Mouse (Mus musculus): Measurements from ENCODE around the gene Arhgap19. TPM values are rescaled to one million over a fixed set of nuclear protein-coding genes. Genes with fewer than 3 reads are reported as not detected.

Gene Arhgap19
- polyA plus RNA-seq, 1 experiment from 2014 or later = 17.8 TPM

- Histone ChIP-seq H3K27me3 (replicated peaks) (no peaks in the 10 kb centered on the region), H3K9ac (no peak overlapping the region), H3K4me1 (replicated peaks) (peaks cover 42% of the 10 kb centered on the region), H3K4me2 (no peak overlapping the region), H3K27ac (ENCODE audit: poor library complexity, severe bottlenecking) (no peak overlapping the region), H3K36me3 (no peaks in the 10 kb centered on the region), H3K9me3 (replicated peaks) (no peaks in the 10 kb centered on the region), H3K4me3 (no peak overlapping the region)
- WGBS = 34% methylated on average over 7 of the region's 7 CpGs
- no peak for ATAC-seq (ENCODE audit: insufficient number of reproducible peaks, low FRiP score)
These were observed 39.4 kb upstream of the Arhgap19 start for GRCm38 (mm10) chr19:41841105-41841750.

- no peak overlapping the region for H3K9ac ChIP-seq
- H3K36me3 ChIP-seq = no peaks in the 10 kb centered on the region
- peaks cover 51% of the 10 kb centered on the region for H3K4me1 ChIP-seq (replicated peaks)
- WGBS = 92% methylated on average over 3 of the region's 3 CpGs
- no peak for ATAC-seq (ENCODE audit: insufficient number of reproducible peaks, low FRiP score)
- no peak overlapping the region for H3K4me3 ChIP-seq
- no peak overlapping the region for H3K27ac ChIP-seq (ENCODE audit: poor library complexity, severe bottlenecking)
- H3K9me3 ChIP-seq (replicated peaks) = no peaks in the 10 kb centered on the region
- H3K4me2 ChIP-seq = no peak overlapping the region
- no peaks in the 10 kb centered on the region for H3K27me3 ChIP-seq (replicated peaks)
These were observed 37.8 kb upstream of the Arhgap19 start for GRCm38 (mm10) chr19:41839685-41840084.

GRCm38 (mm10) chr19:41838808-41839207, 37.0 kb upstream of the Arhgap19 start:
- 33% methylated on average over 6 of the region's 6 CpGs for WGBS
- no peak for ATAC-seq (ENCODE audit: insufficient number of reproducible peaks, low FRiP score)
- no peaks in the 10 kb centered on the region for H3K36me3 ChIP-seq

GRCm38 (mm10) chr19:41837917-41838261, 36.0 kb upstream of the Arhgap19 start:
- 0 out of 2 replicates have a peak, but pooled peaks have one; percentile 5 for ATAC-seq (ENCODE audit: insufficient number of reproducible peaks, low FRiP score)
- H3K36me3 ChIP-seq = no peaks in the 10 kb centered on the region
- H3K4me2 ChIP-seq = 0 out of 2 replicates have a peak overlapping the region, but pooled peaks have one; percentile 6
- no peaks in the 10 kb centered on the region for H3K27me3 ChIP-seq (replicated peaks)
- H3K9me3 ChIP-seq (replicated peaks) = no peaks in the 10 kb centered on the region
- H3K27ac ChIP-seq (ENCODE audit: poor library complexity, severe bottlenecking) = 0 out of 2 replicates have a peak overlapping the region, but pooled peaks have one; percentile 12
- no peak overlapping the region for H3K4me3 ChIP-seq
- H3K4me1 ChIP-seq (replicated peaks) = peaks cover 51% of the 10 kb centered on the region
- 16% methylated on average over 4 of the region's 4 CpGs for WGBS
- no peak overlapping the region for H3K9ac ChIP-seq

More at GRCm38 (mm10) chr19:41838808-41839207, 37.0 kb upstream of the Arhgap19 start:
- Histone ChIP-seq H3K27me3 (replicated peaks) (no peaks in the 10 kb centered on the region), H3K4me1 (replicated peaks) (peaks cover 51% of the 10 kb centered on the region), H3K27ac (ENCODE audit: poor library complexity, severe bottlenecking) (no peak overlapping the region), H3K9ac (no peak overlapping the region), H3K4me2 (no peak overlapping the region), H3K9me3 (replicated peaks) (no peaks in the 10 kb centered on the region), H3K4me3 (no peak overlapping the region)

GRCm38 (mm10) chr19:41837194-41837916, 35.5 kb upstream of the Arhgap19 start:
- no peaks in the 10 kb centered on the region for H3K9me3 ChIP-seq (replicated peaks)
- H3K4me3 ChIP-seq = no peak overlapping the region
- H3K4me2 ChIP-seq = 0 out of 2 replicates have a peak overlapping the region, but pooled peaks have one; percentile 6
- H3K4me1 ChIP-seq (replicated peaks) = peaks cover 51% of the 10 kb centered on the region
- no peaks in the 10 kb centered on the region for H3K36me3 ChIP-seq
- H3K27me3 ChIP-seq (replicated peaks) = peaks cover 5% of the 10 kb centered on the region; the same call in 1 of the 2 replicates
- 0 out of 2 replicates have a peak overlapping the region, but pooled peaks have one; percentile 12 for H3K27ac ChIP-seq (ENCODE audit: poor library complexity, severe bottlenecking)
- ATAC-seq (ENCODE audit: insufficient number of reproducible peaks, low FRiP score) = 0 out of 2 replicates have a peak, but pooled peaks have one; percentile 9
- H3K9ac ChIP-seq = no peak overlapping the region
- WGBS = 22% methylated on average over 9 of the region's 9 CpGs

GRCm38 (mm10) chr19:41836719-41837118, 34.9 kb upstream of the Arhgap19 start:
- ATAC-seq (ENCODE audit: insufficient number of reproducible peaks, low FRiP score) = no peak
- Histone ChIP-seq H3K4me1 (replicated peaks) (peaks cover 55% of the 10 kb centered on the region), H3K27me3 (replicated peaks) (peaks cover 10% of the 10 kb centered on the region; the same call in 1 of the 2 replicates), H3K9ac (no peak overlapping the region), H3K4me3 (no peak overlapping the region), H3K27ac (ENCODE audit: poor library complexity, severe bottlenecking) (peak overlapping the region; percentile 41; the same call in 1 of the 2 replicates), H3K9me3 (replicated peaks) (no peaks in the 10 kb centered on the region), H3K4me2 (no peak overlapping the region), H3K36me3 (no peaks in the 10 kb centered on the region)
- 44% methylated on average over 3 of the region's 3 CpGs for WGBS

GRCm38 (mm10) chr19:41835816-41836215, 34.0 kb upstream of the Arhgap19 start:
- Histone ChIP-seq H3K4me2 (peak overlapping the region; percentile 59), H3K27me3 (replicated peaks) (peaks cover 10% of the 10 kb centered on the region; the same call in 1 of the 2 replicates), H3K27ac (ENCODE audit: poor library complexity, severe bottlenecking) (peak overlapping the region; percentile 41), H3K4me3 (peak overlapping the region; percentile 6; the same call in 1 of the 2 replicates), H3K4me1 (replicated peaks) (peaks cover 55% of the 10 kb centered on the region), H3K36me3 (no peaks in the 10 kb centered on the region), H3K9ac (no peak overlapping the region), H3K9me3 (replicated peaks) (no peaks in the 10 kb centered on the region)
- 0% methylated on average over 6 of the region's 6 CpGs for WGBS
- ATAC-seq (ENCODE audit: insufficient number of reproducible peaks, low FRiP score) = peak; percentile 92

GRCm38 (mm10) chr19:41835407-41835806, 33.6 kb upstream of the Arhgap19 start:
- Histone ChIP-seq H3K4me2 (peak overlapping the region; percentile 59), H3K27ac (ENCODE audit: poor library complexity, severe bottlenecking) (peak overlapping the region; percentile 41; the same call in 1 of the 2 replicates), H3K4me1 (replicated peaks) (peaks cover 56% of the 10 kb centered on the region), H3K36me3 (no peaks in the 10 kb centered on the region), H3K4me3 (no peak overlapping the region; the same call in 1 of the 2 replicates), H3K9ac (no peak overlapping the region), H3K27me3 (replicated peaks) (peaks cover 10% of the 10 kb centered on the region; the same call in 1 of the 2 replicates), H3K9me3 (replicated peaks) (no peaks in the 10 kb centered on the region)
- ATAC-seq (ENCODE audit: insufficient number of reproducible peaks, low FRiP score) = no peak
- WGBS = 49% methylated on average over 6 of the region's 6 CpGs

- Histone ChIP-seq H3K9ac (no peak overlapping the region), H3K27me3 (replicated peaks) (peaks cover 10% of the 10 kb centered on the region; the same call in 1 of the 2 replicates), H3K27ac (ENCODE audit: poor library complexity, severe bottlenecking) (no peak overlapping the region), H3K4me1 (replicated peaks) (peaks cover 38% of the 10 kb centered on the region), H3K9me3 (replicated peaks) (no peaks in the 10 kb centered on the region), H3K4me3 (no peak overlapping the region), H3K36me3 (no peaks in the 10 kb centered on the region), H3K4me2 (0 out of 2 replicates have a peak overlapping the region, but pooled peaks have one; percentile 100)
- no peak for ATAC-seq (ENCODE audit: insufficient number of reproducible peaks, low FRiP score)
- WGBS = 77% methylated on average over 13 of the region's 13 CpGs
These were observed 30.8 kb upstream of the Arhgap19 start for GRCm38 (mm10) chr19:41832501-41833201.

GRCm38 (mm10) chr19:41831718-41832391, 30.0 kb upstream of the Arhgap19 start:
- peak overlapping the region; percentile 100 for H3K4me2 ChIP-seq
- no peak for ATAC-seq (ENCODE audit: insufficient number of reproducible peaks, low FRiP score)
- H3K27me3 ChIP-seq (replicated peaks) = peaks cover 10% of the 10 kb centered on the region; the same call in 1 of the 2 replicates
- H3K4me1 ChIP-seq (replicated peaks) = peaks cover 30% of the 10 kb centered on the region
- peak overlapping the region; percentile 77 for H3K4me3 ChIP-seq
- H3K27ac ChIP-seq (ENCODE audit: poor library complexity, severe bottlenecking) = no peak overlapping the region
- no peaks in the 10 kb centered on the region for H3K9me3 ChIP-seq (replicated peaks)
- H3K36me3 ChIP-seq = no peaks in the 10 kb centered on the region
- 12% methylated on average over 14 of the region's 14 CpGs for WGBS
- H3K9ac ChIP-seq = peak overlapping the region; percentile 88; the same call in 1 of the 2 replicates

Data from heart, embryonic 12.5 days (tissue).